Mouse (Mus musculus) heart, embryonic 12.5 days (tissue): ENCODE measurements at regions not wholly inside any gene's neighbourhood (a gene's known extent, or its start where the extent isn't known, plus 50 kb on each side); places are given as distances from the start of the nearest gene placed in this dataset.
A peak's percentile ranks its signal among the peaks of the same experiment; 100 is the strongest.

Experiments
- ATAC-seq: fragments of 200-750 bp; cut with Nextera tagmentation; 2 replicates; pipeline ENCODE4 v1.8.0; 2017; ENCODE audit warnings: moderate TSS enrichment, moderate library complexity; ENCODE audit not compliant: insufficient number of reproducible peaks, low FRiP score
- H3K27ac ChIP-seq: fragments of 300-500 bp; sonication (generic); 2 replicates; pipeline ENCODE4 v1.5.1; 2016; ENCODE audit warnings: mild to moderate bottlenecking, moderate library complexity; ENCODE audit not compliant: poor library complexity, severe bottlenecking
- H3K27me3 ChIP-seq: fragments of 300-500 bp; sonication (generic); replicated peaks from 2 replicates; pipeline ENCODE4 v1.6.1; 2016; ENCODE audit warnings: mild to moderate bottlenecking, moderate library complexity
- H3K36me3 ChIP-seq: fragments of 300-500 bp; sonication (generic); 2 replicates; pipeline ENCODE4 v1.6.1; 2016; ENCODE audit warnings: mild to moderate bottlenecking, moderate library complexity
- H3K4me1 ChIP-seq: fragments of 300-500 bp; sonication (generic); replicated peaks from 2 replicates; pipeline ENCODE4 v1.6.1; 2016; ENCODE audit warnings: mild to moderate bottlenecking
- H3K4me2 ChIP-seq: fragments of 300-500 bp; sonication (generic); 2 replicates; pipeline ENCODE4 v1.6.1; 2016; ENCODE audit warnings: mild to moderate bottlenecking, moderate library complexity
- H3K4me3 ChIP-seq: fragments of 300-500 bp; sonication (generic); 2 replicates; pipeline ENCODE4 v1.5.1; 2016; ENCODE audit warnings: mild to moderate bottlenecking
- H3K9ac ChIP-seq: fragments of 300-500 bp; sonication (generic); 2 replicates; pipeline ENCODE4 v1.6.1; 2016; ENCODE audit warnings: mild to moderate bottlenecking, moderate library complexity
- H3K9me3 ChIP-seq: fragments of 300-500 bp; sonication (generic); replicated peaks from 2 replicates; pipeline ENCODE4 v1.6.1; 2016; ENCODE audit warnings: mild to moderate bottlenecking, moderate library complexity
- WGBS: fragments of 180-500 bp; shearing (Covaris S2); methylation state at CpG from one replicate; pipeline ENCODE4 v1.1.7; 2016; 5-methylcytosine and 5-hydroxymethylcytosine counted together

- Histone ChIP-seq H3K4me3 (no peak overlapping the region), H3K27me3 (peaks cover 7% of the 10 kb centered on the region; the same call in 1 of the 2 replicates), H3K36me3 (no peaks in the 10 kb centered on the region), H3K4me1 (no peaks in the 10 kb centered on the region), H3K9ac (no peak overlapping the region), H3K27ac (no peak overlapping the region), H3K9me3 (no peaks in the 10 kb centered on the region), H3K4me2 (no peak overlapping the region)
- 72% methylated on average over 10 of the region's 10 CpGs for WGBS
- ATAC-seq = no peak
Observed at GRCm38 (mm10) chr7:133494256-133494981, 107.5 kb downstream of the Tex36 start.

DNA sequence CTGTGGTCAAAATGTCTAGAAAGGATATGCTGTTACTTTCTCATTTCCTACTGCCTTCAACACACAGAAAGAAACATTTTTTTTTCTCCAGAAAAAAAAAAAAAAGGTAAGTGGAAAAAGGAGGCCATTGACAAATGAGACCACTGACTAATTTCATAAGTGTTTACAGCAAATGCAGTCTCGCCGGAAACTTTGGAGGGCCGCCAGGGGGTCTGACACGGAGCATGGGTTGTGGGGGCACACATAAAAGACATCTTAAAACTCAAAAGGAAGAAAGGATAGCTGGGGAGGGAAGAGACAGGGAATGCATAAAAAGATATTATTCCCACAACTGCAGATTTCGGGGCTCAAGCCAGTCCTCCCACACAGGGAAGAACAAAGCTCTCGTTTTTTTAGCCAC, 109.3 kb downstream of the Tex36 start:
- Histone ChIP-seq H3K27me3 (peaks cover 7% of the 10 kb centered on the region; the same call in 1 of the 2 replicates), H3K4me3 (no peak overlapping the region), H3K9ac (no peak overlapping the region), H3K4me1 (no peaks in the 10 kb centered on the region), H3K27ac (no peak overlapping the region), H3K4me2 (no peak overlapping the region), H3K9me3 (no peaks in the 10 kb centered on the region), H3K36me3 (no peaks in the 10 kb centered on the region)
- ATAC-seq = no peak
- WGBS = 59% methylated on average over 6 of the region's 6 CpGs

GRCm38 (mm10) chr7:133487887-133488630, 113.9 kb downstream of the Tex36 start:
- no peak for ATAC-seq
- H3K27ac ChIP-seq = no peak overlapping the region

GRCm38 (mm10) chr7:133484430-133484841, 117.5 kb downstream of the Tex36 start:
- no peak overlapping the region for H3K27ac ChIP-seq
- no peak overlapping the region for H3K4me2 ChIP-seq
- WGBS = 70% methylated on average over 8 of the region's 8 CpGs
- no peaks in the 10 kb centered on the region for H3K27me3 ChIP-seq
- H3K36me3 ChIP-seq = no peaks in the 10 kb centered on the region
- H3K9ac ChIP-seq = no peak overlapping the region
- no peaks in the 10 kb centered on the region for H3K9me3 ChIP-seq
- H3K4me1 ChIP-seq = 0 out of 2 replicates have a peak, but pooled peaks cover 5% of the 10 kb centered on the region
- ATAC-seq = no peak
- H3K4me3 ChIP-seq = no peak overlapping the region

More at GRCm38 (mm10) chr7:133487887-133488630, 113.9 kb downstream of the Tex36 start:
- 0 out of 2 replicates have a peak, but pooled peaks cover 3% of the 10 kb centered on the region for H3K27me3 ChIP-seq
- no peak overlapping the region for H3K4me2 ChIP-seq
- 55% methylated on average over 7 of the region's 7 CpGs for WGBS
- H3K9ac ChIP-seq = no peak overlapping the region
- no peak overlapping the region for H3K4me3 ChIP-seq
- no peaks in the 10 kb centered on the region for H3K4me1 ChIP-seq
- H3K9me3 ChIP-seq = no peaks in the 10 kb centered on the region
- no peaks in the 10 kb centered on the region for H3K36me3 ChIP-seq

- Histone ChIP-seq H3K9me3 (peaks cover 3% of the 10 kb centered on the region), H3K36me3 (no peaks in the 10 kb centered on the region), H3K9ac (no peak overlapping the region), H3K4me3 (no peak overlapping the region), H3K27me3 (no peaks in the 10 kb centered on the region), H3K4me2 (no peak overlapping the region), H3K27ac (no peak overlapping the region), H3K4me1 (0 out of 2 replicates have a peak, but pooled peaks cover 5% of the 10 kb centered on the region)
- no peak for ATAC-seq
- 67% methylated on average over 6 of the region's 6 CpGs for WGBS
Observed at GRCm38 (mm10) chr7:133481529-133481928, 120.4 kb downstream of the Tex36 start.

GRCm38 (mm10) chr7:133479679-133480078, 122.3 kb downstream of the Tex36 start:
- Histone ChIP-seq H3K4me1 (0 out of 2 replicates have a peak, but pooled peaks cover 5% of the 10 kb centered on the region), H3K4me2 (no peak overlapping the region), H3K27ac (no peak overlapping the region)

GRCm38 (mm10) chr7:133477933-133478332, 124.0 kb downstream of the Tex36 start:
- Histone ChIP-seq H3K4me3 (no peak overlapping the region), H3K36me3 (no peaks in the 10 kb centered on the region), H3K4me2 (no peak overlapping the region), H3K9ac (no peak overlapping the region), H3K4me1 (0 out of 2 replicates have a peak, but pooled peaks cover 5% of the 10 kb centered on the region), H3K27ac (no peak overlapping the region), H3K9me3 (peaks cover 3% of the 10 kb centered on the region), H3K27me3 (no peaks in the 10 kb centered on the region)
- ATAC-seq = no peak
- 77% methylated on average over 5 of the region's 5 CpGs for WGBS

More at GRCm38 (mm10) chr7:133479679-133480078, 122.3 kb downstream of the Tex36 start:
- no peaks in the 10 kb centered on the region for H3K36me3 ChIP-seq
- 75% methylated on average over 7 of the region's 7 CpGs for WGBS
- H3K9ac ChIP-seq = no peak overlapping the region
- H3K4me3 ChIP-seq = no peak overlapping the region
- no peaks in the 10 kb centered on the region for H3K27me3 ChIP-seq
- no peak for ATAC-seq
- H3K9me3 ChIP-seq = peaks cover 3% of the 10 kb centered on the region

- H3K9ac ChIP-seq = no peak overlapping the region
- H3K4me3 ChIP-seq = no peak overlapping the region
- H3K4me2 ChIP-seq = no peak overlapping the region
- ATAC-seq = no peak
- H3K9me3 ChIP-seq = peaks cover 3% of the 10 kb centered on the region
- no peaks in the 10 kb centered on the region for H3K27me3 ChIP-seq
- 0 out of 2 replicates have a peak, but pooled peaks cover 5% of the 10 kb centered on the region for H3K4me1 ChIP-seq
- 87% methylated on average over 6 of the region's 6 CpGs for WGBS
- no peak overlapping the region for H3K27ac ChIP-seq
- no peaks in the 10 kb centered on the region for H3K36me3 ChIP-seq
Observed at GRCm38 (mm10) chr7:133477221-133477620, 124.7 kb downstream of the Tex36 start.

GRCm38 (mm10) chr7:133471706-133472105, 130.3 kb downstream of the Tex36 start:
- WGBS = 73% methylated on average over 5 of the region's 5 CpGs
- no peaks in the 10 kb centered on the region for H3K27me3 ChIP-seq
- H3K4me3 ChIP-seq = no peak overlapping the region
- H3K4me2 ChIP-seq = no peak overlapping the region
- no peak overlapping the region for H3K9ac ChIP-seq
- H3K9me3 ChIP-seq = no peaks in the 10 kb centered on the region
- no peaks in the 10 kb centered on the region for H3K36me3 ChIP-seq
- H3K4me1 ChIP-seq = peaks cover 14% of the 10 kb centered on the region
- ATAC-seq = no peak
- no peak overlapping the region for H3K27ac ChIP-seq

GRCm38 (mm10) chr7:133470620-133470958, 131.4 kb downstream of the Tex36 start:
- Histone ChIP-seq H3K9me3 (no peaks in the 10 kb centered on the region), H3K4me2 (no peak overlapping the region), H3K4me1 (peaks cover 14% of the 10 kb centered on the region), H3K27ac (no peak overlapping the region), H3K36me3 (no peaks in the 10 kb centered on the region), H3K27me3 (no peaks in the 10 kb centered on the region), H3K9ac (no peak overlapping the region), H3K4me3 (no peak overlapping the region)
- no peak for ATAC-seq
- 52% methylated on average over 3 of the region's 3 CpGs for WGBS

- Histone ChIP-seq H3K9me3 (no peaks in the 10 kb centered on the region), H3K9ac (no peak overlapping the region), H3K36me3 (no peaks in the 10 kb centered on the region), H3K27ac (no peak overlapping the region), H3K27me3 (no peaks in the 10 kb centered on the region), H3K4me3 (no peak overlapping the region), H3K4me2 (no peak overlapping the region), H3K4me1 (peaks cover 14% of the 10 kb centered on the region)
- ATAC-seq = peak; percentile 25; the same call in 1 of the 2 replicates
- WGBS = 31% methylated on average over 6 of the region's 6 CpGs
Observed at GRCm38 (mm10) chr7:133469952-133470619, 131.9 kb downstream of the Tex36 start.
